Mouse (Mus musculus) midbrain, embryonic 14.5 days (tissue): Measurements from ENCODE around the gene Pipox. TPM values are rescaled to one million over a fixed set of nuclear protein-coding genes. Genes with fewer than 3 reads are reported as not detected.

Source experiments
- ATAC-seq: fragments of 200-750 bp; cut with Nextera tagmentation; 2 replicates; pipeline ENCODE4 v1.8.0; 2017; ENCODE audit warnings: moderate number of reproducible peaks, moderate library complexity; ENCODE audit not compliant: low FRiP score, low TSS enrichment
- DNase-seq: peaks from one replicate; pipeline ENCODE4 v3.0.0-alpha.2; 2015
- H3K27ac ChIP-seq: fragments of 300-500 bp; sonication (generic); replicated peaks from 2 replicates; pipeline ENCODE4 v1.5.1; 2014; ENCODE audit warnings: mild to moderate bottlenecking, low read depth, low read length, moderate library complexity
- H3K27me3 ChIP-seq: fragments of 300-500 bp; sonication (generic); 2 replicates; pipeline ENCODE4 v1.6.1; 2014; ENCODE audit warnings: low read length, control low read depth, mixed read lengths; ENCODE audit not compliant: control insufficient read depth, insufficient read depth
- H3K36me3 ChIP-seq: fragments of 300-500 bp; sonication (generic); 2 replicates; pipeline ENCODE4 v1.6.1; 2014; ENCODE audit warnings: low read length, control low read depth; ENCODE audit not compliant: control insufficient read depth, insufficient read depth
- H3K4me1 ChIP-seq: fragments of 300-500 bp; sonication (generic); 2 replicates; pipeline ENCODE4 v1.6.1; 2014; ENCODE audit warnings: mild to moderate bottlenecking, antibody characterized with exemption, low read length, control low read depth; ENCODE audit not compliant: control insufficient read depth, insufficient read depth
- H3K4me2 ChIP-seq: fragments of 300-500 bp; sonication (generic); 2 replicates; pipeline ENCODE4 v1.6.1; 2014; ENCODE audit warnings: mild to moderate bottlenecking, low read length, moderate library complexity
- H3K4me3 ChIP-seq: fragments of 300-500 bp; sonication (generic); replicated peaks from 2 replicates; pipeline ENCODE4 v1.5.1; 2014; ENCODE audit warnings: low read depth, low read length
- H3K9ac ChIP-seq: fragments of 300-500 bp; sonication (generic); replicated peaks from 2 replicates; pipeline ENCODE4 v1.6.1; 2014; ENCODE audit warnings: mild to moderate bottlenecking, low read length, moderate library complexity
- H3K9me3 ChIP-seq: fragments of 300-500 bp; sonication (generic); 2 replicates; pipeline ENCODE4 v1.6.1; 2016; ENCODE audit warnings: low read length, control low read depth, mixed read lengths; ENCODE audit not compliant: control insufficient read depth
- WGBS: fragments of 180-500 bp; shearing (Covaris S2); extraction: QIAGEN DNeasy Blood & Tissue Kit; methylation state at CpG from one replicate; pipeline ENCODE4 v1.1.7; 2014; 5-methylcytosine and 5-hydroxymethylcytosine counted together
- polyA plus RNA-seq: library from polyadenylated mRNA; unstranded; fragments of >200 nt; fragmentation: Nextera tagmentation; extraction: Ambion mirVana; gene quantifications from 2 replicates; pipeline ENCODE4 v1.2.1, GENCODE M21; 2014

The Pipox gene
- polyA plus RNA-seq: 4.0 and 4.2 TPM in 2 replicates

DNA sequence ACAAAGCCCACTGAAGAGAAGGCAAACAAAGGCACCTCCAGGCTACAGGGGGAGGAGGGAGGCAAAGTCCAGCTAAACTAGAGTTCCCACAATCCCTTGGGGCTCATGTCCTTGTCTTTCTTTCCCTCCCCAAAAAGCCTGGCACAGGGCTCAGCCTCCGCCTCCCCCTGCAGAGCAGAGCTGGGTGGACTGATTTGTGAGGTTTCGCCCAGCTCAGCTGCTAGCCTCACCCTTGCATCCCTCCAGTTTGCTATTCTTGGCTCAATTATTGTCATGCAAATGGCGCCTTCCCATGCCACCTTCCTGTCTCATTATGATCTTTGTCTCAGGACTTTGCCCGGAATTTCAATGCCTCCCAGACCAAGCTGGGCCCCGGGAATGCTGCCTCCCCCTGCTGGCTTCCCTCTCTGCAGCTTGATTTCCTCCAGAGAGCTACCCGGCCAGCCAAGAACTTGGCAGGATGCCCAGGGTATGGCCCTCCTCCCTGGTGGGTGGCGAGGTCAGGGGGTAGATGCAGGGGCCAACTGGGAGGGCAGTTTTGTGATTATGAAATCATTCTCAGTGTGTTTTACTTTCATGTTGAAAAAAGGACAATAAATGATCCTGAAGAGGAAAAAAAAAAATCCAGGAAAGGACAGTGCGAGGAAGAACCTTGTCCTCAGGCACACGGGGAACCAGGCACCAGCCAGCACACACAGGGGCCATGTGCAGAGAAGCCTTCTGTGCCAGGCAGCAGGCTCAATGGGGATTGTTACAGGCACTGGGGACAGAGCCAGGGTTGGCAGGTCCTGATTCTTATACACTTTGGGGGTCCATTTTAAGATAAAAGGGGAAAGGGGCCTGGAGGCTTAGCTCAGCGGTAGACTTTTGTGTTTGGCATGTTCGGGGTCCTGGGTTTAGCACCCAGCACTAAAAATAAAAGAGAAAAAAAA is at the start of gene Pipox:
Pipox (minus strand) TSS at position 310 of the 932 bp plus-strand sequence.
- H3K36me3 ChIP-seq: no peaks in the 10 kb centered on the region
- DNase-seq (peak; percentile 88), ATAC-seq (peak; percentile 86)
- H3K27ac ChIP-seq: peak within 1 kb of the TSS; percentile 90
- H3K27me3 ChIP-seq: peaks cover 6% of the 10 kb centered on the region; the same call in 1 of the 2 replicates
- no peak within 1 kb of the TSS; the same call in 1 of the 2 replicates for H3K9ac ChIP-seq
- no peak within 1 kb of the TSS for H3K4me3 ChIP-seq
- no peaks in the 10 kb centered on the region for H3K9me3 ChIP-seq
- peaks cover 80% of the 10 kb centered on the region for H3K4me1 ChIP-seq
- H3K4me2 ChIP-seq: peak within 1 kb of the TSS; percentile 37
- WGBS: 4% methylated on average over 11 of the region's 11 CpGs

DNA sequence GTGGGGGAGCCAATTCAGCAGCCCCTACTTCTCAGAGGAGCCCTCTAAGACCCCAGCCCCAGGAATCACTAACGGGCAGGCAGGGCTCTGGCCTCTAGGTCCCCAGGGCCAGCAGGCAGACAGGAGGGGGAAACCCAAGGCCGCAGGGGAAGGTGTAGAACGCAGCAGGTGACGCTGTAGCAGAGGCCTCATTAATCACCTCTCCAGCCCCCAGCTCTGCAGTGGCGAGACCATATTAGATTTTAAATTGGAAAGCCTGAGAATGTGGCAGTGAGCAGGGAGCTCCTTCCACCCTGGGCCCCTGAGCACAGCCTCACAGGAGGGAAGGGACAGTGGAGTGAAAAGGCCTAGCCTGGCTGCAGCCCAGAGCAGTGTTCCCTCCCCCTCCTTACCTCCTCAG is 48.3 kb upstream of the Pipox start:
- Histone ChIP-seq H3K4me1 (peaks cover 27% of the 10 kb centered on the region), H3K27ac (peak overlapping the region; percentile 70), H3K9ac (peak overlapping the region; percentile 29; the same call in 1 of the 2 replicates), H3K4me3 (no peak overlapping the region), H3K27me3 (no peaks in the 10 kb centered on the region), H3K9me3 (no peaks in the 10 kb centered on the region), H3K36me3 (no peaks in the 10 kb centered on the region), H3K4me2 (no peak overlapping the region)
- DNase-seq: peak; percentile 31
- no peak for ATAC-seq
- WGBS: 12% methylated on average over 5 of the region's 5 CpGs

DNA sequence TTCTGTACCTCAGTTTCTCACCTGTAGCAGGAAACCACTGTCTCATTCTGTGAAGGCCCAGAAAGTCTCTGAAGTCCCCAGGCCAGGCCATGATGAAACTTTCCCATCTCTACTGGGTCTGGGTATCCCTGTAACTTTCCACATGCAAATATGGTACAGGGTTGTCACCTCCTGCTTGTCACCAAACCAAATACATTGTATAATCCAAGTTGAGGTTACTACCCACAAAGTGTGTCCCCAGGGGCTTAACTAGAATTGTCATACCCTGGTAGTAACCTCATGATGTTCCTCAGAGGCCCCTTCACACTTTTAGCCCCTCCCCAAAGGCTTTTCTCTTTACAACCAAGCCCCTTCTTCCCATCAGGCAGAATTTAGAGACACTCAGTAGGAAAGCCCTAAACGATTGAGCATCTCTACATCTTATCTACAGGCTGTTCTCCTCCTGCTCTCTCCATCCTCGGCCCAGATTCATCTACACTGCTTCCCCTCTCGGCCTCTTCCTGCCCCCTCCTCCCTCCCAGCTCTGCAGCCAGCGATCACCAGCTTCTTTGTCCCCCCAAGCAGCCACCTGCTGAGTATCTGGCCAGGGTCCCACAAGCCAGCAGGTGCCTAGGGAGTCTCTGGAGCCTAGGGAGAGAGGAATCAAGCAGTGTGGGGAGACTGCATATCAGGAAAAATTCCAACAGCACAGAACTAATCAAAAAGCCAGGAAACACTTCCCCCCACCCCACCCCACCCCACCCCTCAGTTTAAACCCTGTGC is 43.9 kb upstream of the Pipox start:
- no peak overlapping the region for H3K9ac ChIP-seq
- no peaks in the 10 kb centered on the region for H3K36me3 ChIP-seq
- ATAC-seq: no peak
- H3K27ac ChIP-seq: no peak overlapping the region
- H3K4me3 ChIP-seq: no peak overlapping the region
- H3K4me2 ChIP-seq: no peak overlapping the region
- H3K4me1 ChIP-seq: peaks cover 58% of the 10 kb centered on the region
- WGBS: 13% methylated on average over 4 of the region's 4 CpGs
- peaks cover 20% of the 10 kb centered on the region for H3K27me3 ChIP-seq
- no peak for DNase-seq
- H3K9me3 ChIP-seq: no peaks in the 10 kb centered on the region

DNA sequence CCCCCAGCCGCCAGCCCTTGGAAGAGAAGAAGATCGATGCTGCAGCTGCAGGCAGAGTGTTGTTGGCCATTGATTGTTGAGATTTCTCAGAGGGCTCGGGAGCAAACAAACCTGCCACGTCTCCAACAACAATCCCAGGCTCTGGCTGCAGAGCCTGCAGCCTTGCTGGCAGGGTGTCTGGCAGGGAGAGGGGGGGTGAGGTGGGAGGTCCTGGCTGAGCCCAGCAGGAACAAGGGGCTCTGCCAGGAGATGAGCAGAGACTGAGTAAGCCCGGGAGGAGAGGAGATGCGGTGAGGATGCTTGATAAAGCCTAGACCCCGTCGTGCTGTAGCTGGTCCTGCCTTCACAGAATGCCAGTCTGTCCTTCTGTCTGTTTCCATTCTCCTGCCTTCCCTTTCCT is 43.0 kb upstream of the Pipox start:
- Histone ChIP-seq H3K9ac (no peak overlapping the region; the same call in 1 of the 2 replicates), H3K4me1 (peaks cover 60% of the 10 kb centered on the region), H3K36me3 (no peaks in the 10 kb centered on the region), H3K4me2 (peak overlapping the region; percentile 37), H3K27ac (peak overlapping the region; percentile 57), H3K9me3 (no peaks in the 10 kb centered on the region), H3K27me3 (peaks cover 20% of the 10 kb centered on the region), H3K4me3 (0 out of 2 replicates have a peak overlapping the region, but pooled peaks have one; percentile 8)
- DNase-seq (no peak), ATAC-seq (no peak)
- 11% methylated on average over 8 of the region's 8 CpGs for WGBS

DNA sequence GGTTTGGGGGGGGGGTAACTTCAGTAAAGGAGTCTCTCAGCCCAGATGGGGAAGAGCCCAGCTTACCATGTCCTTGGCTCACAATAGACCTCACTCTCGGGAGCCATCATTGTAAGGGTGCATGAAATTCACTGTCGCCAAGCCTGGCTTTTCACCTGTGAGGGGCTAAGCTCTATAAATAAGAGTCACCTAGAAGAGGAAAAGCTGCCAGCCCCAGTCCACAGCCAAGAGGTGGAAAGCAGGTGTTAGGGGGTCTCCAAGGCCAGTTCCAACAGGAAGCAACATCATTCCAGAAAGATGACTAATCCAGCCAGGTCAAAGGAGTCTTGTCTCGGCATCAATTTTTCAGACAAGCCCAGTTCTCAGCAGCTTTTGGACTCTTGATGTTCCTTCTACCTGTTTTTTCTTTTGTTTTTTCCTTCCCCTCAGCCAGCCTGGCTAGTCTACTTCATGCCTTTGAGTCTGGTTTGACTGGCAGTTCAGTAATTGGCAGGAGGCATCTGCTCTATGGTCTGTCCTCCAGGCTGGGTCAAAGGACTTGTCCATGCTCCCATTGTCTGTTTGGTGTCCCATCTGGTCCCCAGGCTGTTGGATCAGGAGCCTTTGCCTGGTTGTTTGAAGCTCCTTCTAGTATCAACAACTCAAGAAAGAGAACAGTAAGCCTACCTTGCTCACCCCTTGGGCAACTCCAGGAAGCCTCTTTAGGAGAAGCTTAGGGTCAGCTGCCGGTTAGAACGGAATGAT is 40.8 kb upstream of the Pipox start:
- WGBS: 51% methylated on average over 5 of the region's 5 CpGs
- H3K27ac ChIP-seq: 0 out of 2 replicates have a peak overlapping the region, but pooled peaks have one; percentile 22
- DNase-seq (no peak), ATAC-seq (no peak)
- peak overlapping the region; percentile 87 for H3K4me2 ChIP-seq
- H3K4me3 ChIP-seq: peak overlapping the region; percentile 84
- H3K4me1 ChIP-seq: peaks cover 64% of the 10 kb centered on the region
- peak overlapping the region; percentile 92; the same call in 1 of the 2 replicates for H3K9ac ChIP-seq
- no peaks in the 10 kb centered on the region for H3K9me3 ChIP-seq
- H3K36me3 ChIP-seq: no peaks in the 10 kb centered on the region
- peaks cover 20% of the 10 kb centered on the region for H3K27me3 ChIP-seq

DNA sequence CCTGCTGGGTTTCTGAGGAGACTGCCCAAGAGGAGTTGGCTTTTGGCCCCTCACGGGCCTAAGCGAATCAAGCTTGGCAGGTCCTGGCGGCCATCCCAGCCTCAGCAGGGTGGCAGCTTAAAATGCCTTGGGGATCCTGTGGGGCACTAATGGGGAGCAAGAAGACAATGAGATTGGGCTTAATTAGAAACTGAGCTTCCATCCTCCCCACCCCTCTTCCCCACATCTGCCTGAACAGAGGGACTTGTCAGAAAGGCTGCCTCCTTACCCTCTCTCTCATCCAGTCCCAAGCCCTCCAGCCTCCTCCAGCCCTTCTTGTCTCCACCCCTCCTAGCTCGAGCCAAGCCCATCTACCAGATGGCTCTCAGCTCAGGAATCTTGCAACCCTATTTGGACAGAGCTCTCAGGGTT is 40.2 kb upstream of the Pipox start:
- H3K27ac ChIP-seq: peak overlapping the region; percentile 45; the same call in 1 of the 2 replicates
- peak overlapping the region; percentile 84 for H3K4me3 ChIP-seq
- H3K27me3 ChIP-seq: peaks cover 20% of the 10 kb centered on the region
- H3K4me2 ChIP-seq: peak overlapping the region; percentile 87
- H3K9ac ChIP-seq: peak overlapping the region; percentile 92; the same call in 1 of the 2 replicates
- DNase-seq (no peak), ATAC-seq (no peak)
- H3K36me3 ChIP-seq: no peaks in the 10 kb centered on the region
- peaks cover 69% of the 10 kb centered on the region for H3K4me1 ChIP-seq
- 1% methylated on average over 4 of the region's 4 CpGs for WGBS
- no peaks in the 10 kb centered on the region for H3K9me3 ChIP-seq

DNA sequence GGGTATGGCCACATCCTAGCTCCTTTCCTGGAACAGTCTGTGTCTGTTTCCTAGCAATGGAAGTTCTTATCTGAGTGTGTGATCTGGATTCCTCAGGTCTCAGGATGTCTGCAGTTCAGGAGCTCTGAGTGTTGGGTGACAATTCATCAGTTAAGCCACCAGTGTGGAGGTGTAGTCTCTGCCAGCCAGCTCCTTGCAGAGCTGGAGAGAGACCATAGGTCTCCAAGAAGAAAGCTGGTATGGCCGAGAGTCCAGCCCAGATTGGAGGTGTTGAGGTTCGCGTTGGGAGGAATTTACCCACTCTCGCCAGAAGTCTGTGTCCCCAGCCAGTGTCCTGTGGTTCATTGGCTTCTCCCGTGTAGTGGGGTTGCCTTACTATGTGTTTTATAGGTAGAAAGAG is 38.7 kb upstream of the Pipox start:
- 46% methylated on average over 5 of the region's 5 CpGs for WGBS
- peak overlapping the region; percentile 84 for H3K4me3 ChIP-seq
- no peak for ATAC-seq

More for the DNA sequence above, 38.7 kb upstream of the Pipox start:
- Histone ChIP-seq H3K27me3 (peaks cover 20% of the 10 kb centered on the region), H3K9me3 (no peaks in the 10 kb centered on the region), H3K36me3 (no peaks in the 10 kb centered on the region), H3K27ac (peak overlapping the region; percentile 93), H3K9ac (peak overlapping the region; percentile 92), H3K4me1 (peaks cover 64% of the 10 kb centered on the region), H3K4me2 (peak overlapping the region; percentile 87)
- no peak for DNase-seq
